Mouse (Mus musculus): Measurements from ENCODE around the gene Hc.

Hc gene

GRCm38 (mm10) chr2:34976945-34977658 lies 84.1 kb downstream of the Hc start:
- peak; percentile 50 for DNase-seq (ENCODE audit: low spot score)

GRCm38 (mm10) chr2:34976447-34976846 lies 84.8 kb downstream of the Hc start:
- peak; percentile 44 for DNase-seq (ENCODE audit: low spot score)

- DNase-seq (ENCODE audit: low spot score) = no peak
Measured at GRCm38 (mm10) chr2:34973087-34973486, 88.2 kb downstream of the Hc start.

- DNase-seq (ENCODE audit: low spot score) = no peak
Measured at GRCm38 (mm10) chr2:34971080-34971888, 90.0 kb downstream of the Hc start.

- DNase-seq (ENCODE audit: low spot score) = peak; percentile 42
Measured at GRCm38 (mm10) chr2:34970092-34970750, 91.0 kb downstream of the Hc start.

GRCm38 (mm10) chr2:34969166-34969565 lies 92.1 kb downstream of the Hc start:
- no peak for DNase-seq (ENCODE audit: low spot score)

- DNase-seq (ENCODE audit: low spot score) = no peak
Measured at GRCm38 (mm10) chr2:34966243-34966934, 94.8 kb downstream of the Hc start.

- DNase-seq (ENCODE audit: low spot score) = no peak
Measured at GRCm38 (mm10) chr2:34965806-34966205, 95.4 kb downstream of the Hc start.

- DNase-seq (ENCODE audit: low spot score) = peak; percentile 66
Measured at GRCm38 (mm10) chr2:34965293-34965692, 95.9 kb downstream of the Hc start.

GRCm38 (mm10) chr2:34964651-34965050 lies 96.6 kb downstream of the Hc start:
- DNase-seq (ENCODE audit: low spot score) = no peak

GRCm38 (mm10) chr2:34964230-34964629 lies 97.0 kb downstream of the Hc start:
- no peak for DNase-seq (ENCODE audit: low spot score)

GRCm38 (mm10) chr2:34963371-34963956 lies 97.8 kb downstream of the Hc start:
- DNase-seq (ENCODE audit: low spot score) = peak; percentile 93

GRCm38 (mm10) chr2:34962893-34963292 lies 98.3 kb downstream of the Hc start:
- peak; percentile 91 for DNase-seq (ENCODE audit: low spot score)

GRCm38 (mm10) chr2:34962211-34962610 lies 99.0 kb downstream of the Hc start:
- peak; percentile 31 for DNase-seq (ENCODE audit: low spot score)

- DNase-seq (ENCODE audit: low spot score) = peak; percentile 71
Measured at GRCm38 (mm10) chr2:34961481-34962036, 99.7 kb downstream of the Hc start, which contains the start of gene Traf1. Gene Traf1, minus strand, starts transcription at chr2:34961772.

- DNase-seq (ENCODE audit: low spot score) = no peak
Measured at GRCm38 (mm10) chr2:34960966-34961365, 100.3 kb downstream of the Hc start.

- DNase-seq (ENCODE audit: low spot score) = no peak
Measured at GRCm38 (mm10) chr2:34960466-34960865, 100.8 kb downstream of the Hc start.

GRCm38 (mm10) chr2:34958582-34958981 lies 102.7 kb downstream of the Hc start:
- peak; percentile 54 for DNase-seq (ENCODE audit: low spot score)

- peak; percentile 63 for DNase-seq (ENCODE audit: low spot score)
Measured at GRCm38 (mm10) chr2:34958036-34958435, 103.2 kb downstream of the Hc start.

- DNase-seq (ENCODE audit: low spot score) = no peak
Measured at GRCm38 (mm10) chr2:34957405-34957804, 103.8 kb downstream of the Hc start.

- DNase-seq (ENCODE audit: low spot score) = no peak
Measured at GRCm38 (mm10) chr2:34956941-34957340, 104.3 kb downstream of the Hc start.

Measured in T-cell, adult 2 months (primary cell).